Mouse (Mus musculus): Measurements from ENCODE around the gene Fbxl17. TPM values are rescaled to one million over a fixed set of nuclear protein-coding genes. Genes with fewer than 3 reads are reported as not detected.

Fbxl17 gene
- total and polyA plus RNA-seq, 3 experiments: 7.8 to 25.9 (median 25.5) TPM

DNA sequence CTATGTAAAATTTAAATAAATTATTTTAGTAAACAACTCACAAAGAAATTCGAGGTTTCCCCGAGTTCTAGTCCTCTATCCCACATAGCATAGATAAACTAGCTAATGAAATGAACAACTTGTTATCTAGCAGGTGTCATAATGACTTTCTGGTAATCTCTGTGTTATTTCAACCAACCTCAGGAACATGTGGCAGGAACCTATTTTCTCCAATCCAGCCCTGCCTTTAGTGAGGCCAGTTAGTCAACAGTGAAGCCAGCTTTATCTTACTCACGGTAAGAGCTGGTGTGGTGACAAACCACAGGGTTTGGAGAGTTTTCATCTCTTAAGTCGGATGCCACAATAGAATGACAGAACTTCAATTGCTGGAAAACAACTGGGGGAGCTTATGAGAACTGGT lies 215.7 kb downstream of the Fbxl17 start:
- H3K4me3 ChIP-seq: no peak overlapping the region
- DNase-seq: no peak
- H3K27ac ChIP-seq: no peak overlapping the region
- intact Hi-C loops (cut with DNase I): no loop called here
- peaks cover 3% of the 10 kb centered on the region; the same call in 1 of the 2 replicates for H3K4me1 ChIP-seq (ENCODE audit: control insufficient read depth, insufficient read depth, low read length)
- TF ChIP-seq EP300 (IDR thresholded peaks at IDR 0.05; ENCODE audit: insufficient read depth, low read depth, low read length) (no peak), POLR2A (IDR thresholded peaks at IDR 0.05; ENCODE audit: insufficient read depth, low read depth, low read length) (no peak), CTCF (IDR thresholded peaks at IDR 0.05) (no peak)
- peaks cover 8% of the 10 kb centered on the region for H3K36me3 ChIP-seq (ENCODE audit: control insufficient read depth, insufficient read depth, low read length)
- no peaks in the 10 kb centered on the region for H3K27me3 ChIP-seq (ENCODE audit: control insufficient read depth, insufficient read depth, low read length)
- 72% methylated on average over 4 of the region's 4 CpGs for WGBS
- H3K9ac ChIP-seq (ENCODE audit: low read depth, low read length): no peak overlapping the region
- no peaks in the 10 kb centered on the region for H3K79me2 ChIP-seq (replicated peaks; ENCODE audit: control insufficient read depth, insufficient read depth, low read length)

DNA sequence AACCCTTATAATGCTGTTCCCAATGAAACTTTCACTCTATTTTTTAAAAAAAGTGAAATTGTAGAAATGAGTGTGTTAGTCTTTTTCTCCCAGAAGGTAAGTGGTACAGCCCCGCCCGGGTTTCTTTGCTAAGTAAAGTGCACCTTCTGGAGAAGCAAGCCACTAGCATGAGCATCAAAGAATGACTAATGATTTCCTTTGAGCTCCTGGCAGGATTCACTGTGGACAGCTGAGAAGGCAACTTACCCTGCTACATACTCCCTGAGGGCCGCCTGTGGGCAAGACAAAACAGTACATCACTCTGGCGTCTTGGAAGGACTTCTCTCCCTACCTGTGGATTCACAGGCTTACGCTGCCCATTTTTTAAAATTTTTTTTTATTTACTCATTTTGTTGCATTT lies 217.8 kb downstream of the Fbxl17 start:
- 78% methylated on average over 5 of the region's 5 CpGs for WGBS
- no peaks in the 10 kb centered on the region for H3K79me2 ChIP-seq (replicated peaks; ENCODE audit: control insufficient read depth, insufficient read depth, low read length)
- no peaks in the 10 kb centered on the region for H3K27me3 ChIP-seq (ENCODE audit: control insufficient read depth, insufficient read depth, low read length)
- intact Hi-C loops (cut with DNase I): no loop called here
- H3K27ac ChIP-seq: no peak overlapping the region
- no peak for DNase-seq
- no peak overlapping the region for H3K9ac ChIP-seq (ENCODE audit: low read depth, low read length)
- H3K4me3 ChIP-seq: no peak overlapping the region
- no peak for TF ChIP-seq POLR2A (IDR thresholded peaks at IDR 0.05; ENCODE audit: insufficient read depth, low read depth, low read length)
- no peak for TF ChIP-seq EP300 (IDR thresholded peaks at IDR 0.05; ENCODE audit: insufficient read depth, low read depth, low read length)
- TF ChIP-seq CTCF (IDR thresholded peaks at IDR 0.05): no peak
- peaks cover 1% of the 10 kb centered on the region; the same call in 1 of the 2 replicates for H3K4me1 ChIP-seq (ENCODE audit: control insufficient read depth, insufficient read depth, low read length)
- H3K36me3 ChIP-seq (ENCODE audit: control insufficient read depth, insufficient read depth, low read length): peaks cover 3% of the 10 kb centered on the region

DNA sequence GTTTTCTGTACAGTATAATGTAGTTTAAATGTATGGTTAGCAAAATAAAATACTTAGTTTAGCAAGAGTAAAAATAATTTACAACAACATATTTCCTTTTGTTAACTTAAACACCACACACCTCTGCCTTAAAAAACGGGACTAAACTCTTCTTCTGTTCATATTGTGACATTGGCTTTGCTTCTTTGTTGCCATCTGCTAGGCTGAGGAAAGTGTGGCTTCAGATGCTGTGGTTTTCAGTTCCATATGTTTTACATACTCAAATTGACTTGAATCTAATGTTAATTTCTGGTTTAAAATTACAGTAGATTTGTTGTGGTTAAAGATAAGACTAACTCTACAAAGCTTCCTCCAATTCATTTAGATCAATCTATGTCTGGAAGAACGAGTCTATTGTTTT lies 218.8 kb downstream of the Fbxl17 start:
- no peaks in the 10 kb centered on the region for H3K79me2 ChIP-seq (replicated peaks; ENCODE audit: control insufficient read depth, insufficient read depth, low read length)
- no peak for TF ChIP-seq POLR2A (IDR thresholded peaks at IDR 0.05; ENCODE audit: insufficient read depth, low read depth, low read length)
- no peak for TF ChIP-seq EP300 (IDR thresholded peaks at IDR 0.05; ENCODE audit: insufficient read depth, low read depth, low read length)
- TF ChIP-seq CTCF (IDR thresholded peaks at IDR 0.05): no peak
- intact Hi-C loops (cut with DNase I): no loop called here
- H3K4me1 ChIP-seq (ENCODE audit: control insufficient read depth, insufficient read depth, low read length): peaks cover 1% of the 10 kb centered on the region; the same call in 1 of the 2 replicates
- WGBS: 57% methylated on average over 2 of the region's 2 CpGs
- H3K9ac ChIP-seq (ENCODE audit: low read depth, low read length): no peak overlapping the region
- H3K4me3 ChIP-seq: no peak overlapping the region
- no peaks in the 10 kb centered on the region for H3K27me3 ChIP-seq (ENCODE audit: control insufficient read depth, insufficient read depth, low read length)
- H3K36me3 ChIP-seq (ENCODE audit: control insufficient read depth, insufficient read depth, low read length): peaks cover 3% of the 10 kb centered on the region
- H3K27ac ChIP-seq: no peak overlapping the region
- DNase-seq: no peak

DNA sequence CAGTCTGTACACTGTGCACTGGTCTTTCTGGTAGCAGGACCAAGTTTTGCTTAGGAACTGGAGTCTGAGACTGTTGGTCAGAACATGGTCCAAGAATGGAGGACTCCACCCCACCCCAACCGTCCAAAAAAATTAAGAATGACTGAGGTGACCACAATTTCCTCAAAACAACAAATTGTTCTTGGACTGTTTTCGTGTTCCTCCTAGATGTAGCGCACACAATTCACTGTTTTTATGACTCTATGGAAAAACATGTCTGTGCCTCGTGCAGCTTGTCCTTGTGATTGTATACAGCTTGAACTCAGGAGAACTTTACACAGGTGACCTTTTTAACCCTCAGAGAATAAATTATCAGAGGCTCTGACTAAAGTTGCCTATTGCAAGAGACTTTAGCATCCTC lies 220.7 kb downstream of the Fbxl17 start:
- Histone ChIP-seq H3K79me2 (replicated peaks; ENCODE audit: control insufficient read depth, insufficient read depth, low read length) (no peaks in the 10 kb centered on the region), H3K4me1 (ENCODE audit: control insufficient read depth, insufficient read depth, low read length) (peaks cover 1% of the 10 kb centered on the region; the same call in 1 of the 2 replicates), H3K27ac (no peak overlapping the region), H3K27me3 (ENCODE audit: control insufficient read depth, insufficient read depth, low read length) (no peaks in the 10 kb centered on the region), H3K9ac (ENCODE audit: low read depth, low read length) (no peak overlapping the region), H3K36me3 (ENCODE audit: control insufficient read depth, insufficient read depth, low read length) (no peaks in the 10 kb centered on the region), H3K4me3 (no peak overlapping the region)
- intact Hi-C loops (cut with DNase I): no loop called here
- TF ChIP-seq EP300 (IDR thresholded peaks at IDR 0.05; ENCODE audit: insufficient read depth, low read depth, low read length) (no peak), POLR2A (IDR thresholded peaks at IDR 0.05; ENCODE audit: insufficient read depth, low read depth, low read length) (no peak), CTCF (IDR thresholded peaks at IDR 0.05) (no peak)
- peak in 1 of 2 experiments; percentile 10 for DNase-seq
- WGBS: 54% methylated on average over 4 of the region's 4 CpGs

DNA sequence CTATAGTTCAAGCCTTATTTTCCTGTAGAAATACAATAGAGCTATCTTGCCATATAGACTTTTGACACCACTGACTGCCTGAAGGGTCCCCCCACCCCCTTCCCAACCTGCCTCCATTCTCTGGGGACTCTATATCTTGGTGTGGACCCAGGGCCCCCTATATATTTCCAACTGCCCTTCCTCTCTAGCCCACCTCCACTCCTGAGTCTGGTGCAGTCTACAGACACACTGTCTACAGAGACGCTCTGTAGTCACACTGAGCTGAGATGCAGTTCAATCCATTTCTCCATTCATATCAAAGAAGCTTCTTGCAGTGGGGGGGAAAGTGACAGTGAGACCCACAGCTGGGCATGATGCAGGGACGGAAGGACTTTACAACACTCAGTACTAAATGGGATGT lies 226.5 kb downstream of the Fbxl17 start:
- Histone ChIP-seq H3K27ac (no peak overlapping the region), H3K27me3 (ENCODE audit: control insufficient read depth, insufficient read depth, low read length) (no peaks in the 10 kb centered on the region), H3K4me3 (no peak overlapping the region), H3K4me1 (ENCODE audit: control insufficient read depth, insufficient read depth, low read length) (no peaks in the 10 kb centered on the region; the same call in 1 of the 2 replicates), H3K79me2 (replicated peaks; ENCODE audit: control insufficient read depth, insufficient read depth, low read length) (no peaks in the 10 kb centered on the region), H3K36me3 (ENCODE audit: control insufficient read depth, insufficient read depth, low read length) (no peaks in the 10 kb centered on the region), H3K9ac (ENCODE audit: low read depth, low read length) (no peak overlapping the region)
- intact Hi-C loops (cut with DNase I): no loop called here
- no peak for DNase-seq
- no peak for TF ChIP-seq EP300 (IDR thresholded peaks at IDR 0.05; ENCODE audit: insufficient read depth, low read depth, low read length)
- no peak for TF ChIP-seq CTCF (IDR thresholded peaks at IDR 0.05)
- no peak for TF ChIP-seq POLR2A (IDR thresholded peaks at IDR 0.05; ENCODE audit: insufficient read depth, low read depth, low read length)
- WGBS: 97% methylated on average over 2 of the region's 2 CpGs

DNA sequence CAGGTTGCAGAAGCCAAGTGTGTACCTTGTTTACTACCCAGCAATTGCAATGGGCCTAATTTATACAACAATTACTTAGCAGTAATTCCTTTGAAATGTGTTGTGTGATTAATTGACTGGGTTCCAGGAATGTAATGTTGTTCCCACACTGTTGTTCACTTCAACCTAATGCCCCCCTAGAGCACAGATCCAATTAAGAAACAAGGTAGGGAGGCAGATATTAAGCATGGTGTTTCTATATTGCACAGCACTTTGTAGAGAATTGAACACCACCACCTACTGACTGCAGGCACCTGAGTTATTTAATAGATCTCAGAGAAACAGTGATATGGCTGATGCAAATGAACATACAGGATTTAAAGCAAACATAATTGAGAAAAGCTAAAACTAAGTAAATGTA lies 226.9 kb downstream of the Fbxl17 start:
- Histone ChIP-seq H3K36me3 (ENCODE audit: control insufficient read depth, insufficient read depth, low read length) (no peaks in the 10 kb centered on the region), H3K79me2 (replicated peaks; ENCODE audit: control insufficient read depth, insufficient read depth, low read length) (no peaks in the 10 kb centered on the region), H3K4me3 (no peak overlapping the region), H3K4me1 (ENCODE audit: control insufficient read depth, insufficient read depth, low read length) (no peaks in the 10 kb centered on the region; the same call in 1 of the 2 replicates), H3K27ac (no peak overlapping the region), H3K27me3 (ENCODE audit: control insufficient read depth, insufficient read depth, low read length) (no peaks in the 10 kb centered on the region), H3K9ac (ENCODE audit: low read depth, low read length) (no peak overlapping the region)
- no peak for DNase-seq
- TF ChIP-seq EP300 (IDR thresholded peaks at IDR 0.05; ENCODE audit: insufficient read depth, low read depth, low read length) (no peak), CTCF (IDR thresholded peaks at IDR 0.05) (no peak), POLR2A (IDR thresholded peaks at IDR 0.05; ENCODE audit: insufficient read depth, low read depth, low read length) (no peak)
- intact Hi-C loops (cut with DNase I): no loop called here
